In genomic region chr7:19121686-19122085, GRCm38 (mm10) we compare ENCODE assay signal across 26 mouse cellular contexts. TPM values are rescaled to one million over a fixed set of nuclear protein-coding genes. Genes with fewer than 3 reads are reported as not detected.
DNase-seq lines count a peak whose midpoint lies in the region; ATAC-seq lines count a peak whose summit lies in the region.
"Had no signal": no experiment of that assay in that cellular context is flagged by ENCODE, and none has a peak within 500 bp of the region (broad histone marks: within the 10 kb centered on the region; RNA-seq: fewer than 3 reads in every experiment).

No protein-coding gene starts in this region.

- peak; percentile 48 for DNase-seq in cerebellum, adult 9-10 months
- DNase-seq in cerebellum, adult 8-10 months, result no peak
- DNase-seq in liver, embryonic 13.5 days, result no peak
- no peak for DNase-seq in liver
- peak; percentile 88 for DNase-seq in kidney, adult 9 months
- DNase-seq in testis, postnatal 14 days (ENCODE audit: low spot score), result peak; percentile 36
- no peak for DNase-seq in ovary, postnatal 36 days (ENCODE audit: low spot score)
- DNase-seq: B cell, adult 2 months; cerebellum, adult 11 months; cerebellum, postnatal 36 days; embryo, embryonic 11 days; gastrocnemius, postnatal 36 days; heart, adult 2 months; lung, postnatal 4 days had no signal

- peaks cover 10% of the 10 kb centered on the region for H3K27me3 ChIP-seq in liver, embryonic 13.5 days
- H3K27me3 ChIP-seq: CH12.LX; lung, embryonic 15.5 days; neural tube, embryonic 15.5 days; Patski; stomach, embryonic 15.5 days had no signal

- 0 out of 2 replicates have a peak overlapping the region, but pooled peaks have one; percentile 86 for H3K9ac ChIP-seq in liver, embryonic 13.5 days
- H3K9ac ChIP-seq: liver, embryonic 14.5 days; neural tube, embryonic 15.5 days; stomach, embryonic 15.5 days had no signal

- no peak for ATAC-seq in liver, embryonic 13.5 days (ENCODE audit: low read depth)
- ATAC-seq: forebrain, embryonic 13.5 days; Patski had no signal

- H3K36me3 ChIP-seq in liver, embryonic 13.5 days, result 0 out of 2 replicates have a peak, but pooled peaks cover 7% of the 10 kb centered on the region
- H3K36me3 ChIP-seq: neural tube, embryonic 15.5 days; stomach, embryonic 15.5 days had no signal

- H3K4me1 ChIP-seq in liver, embryonic 13.5 days (replicated peaks), result peaks cover 32% of the 10 kb centered on the region

- no peak overlapping the region; the same call in 1 of the 2 replicates for H3K27ac ChIP-seq in liver, embryonic 13.5 days
- H3K27ac ChIP-seq: forebrain, embryonic 13.5 days; heart, adult 2 months; hindbrain, embryonic 13.5 days; kidney, postnatal 0 days; layer of hippocampus, adult 2 months; limb, embryonic 10.5 days; liver, embryonic 14.5 days; lung, embryonic 15.5 days; neural tube, embryonic 15.5 days; stomach, embryonic 15.5 days had no signal

- no peak overlapping the region for H3K4me2 ChIP-seq in liver, embryonic 13.5 days
- H3K4me2 ChIP-seq: hindbrain, embryonic 13.5 days had no signal

- 80% methylated on average over 4 of the region's 4 CpGs for WGBS in liver, embryonic 13.5 days (ENCODE audit: insufficient replicate concordance)

- peaks cover 7% of the 10 kb centered on the region; the same call in 1 of the 2 replicates for H3K9me3 ChIP-seq in liver, embryonic 13.5 days (replicated peaks)
- H3K9me3 ChIP-seq: hindbrain, embryonic 13.5 days; lung, embryonic 15.5 days; neural tube, embryonic 15.5 days; stomach, embryonic 15.5 days had no signal

- no peak overlapping the region for H3K4me3 ChIP-seq in liver, embryonic 13.5 days (replicated peaks)
- H3K4me3 ChIP-seq: heart, adult 2 months; hindbrain, embryonic 13.5 days; layer of hippocampus, adult 2 months; limb, embryonic 10.5 days; lung, embryonic 15.5 days; neural tube, embryonic 15.5 days; stomach, embryonic 15.5 days had no signal

RNA-seq across cellular contexts. Expression of gene Fbxo46, which starts 2.0 kb away (rescaled TPM):
- 5.6 and 6.4 TPM in 2 replicates for polyA plus RNA-seq in liver, embryonic 13.5 days (2015; fragmentation: Nextera tagmentation; extraction: Ambion mirVana)

RNA-seq across cellular contexts. Expression of gene Gm4969, which starts 3.5 kb away (rescaled TPM):
- 0.17 and 0.30 TPM in 2 replicates for polyA plus RNA-seq in liver, embryonic 13.5 days (2015; fragmentation: Nextera tagmentation; extraction: Ambion mirVana)
- polyA plus RNA-seq: G1E; heart, adult 2 months had no signal

RNA-seq across cellular contexts. Expression of gene Six5, which starts 27.3 kb away (rescaled TPM):
- polyA plus RNA-seq in liver, embryonic 13.5 days (2015; fragmentation: Nextera tagmentation; extraction: Ambion mirVana), result 0.67 and 0.82 TPM in 2 replicates

RNA-seq across cellular contexts. Expression of gene Qpctl, which starts 27.4 kb away (rescaled TPM):
- 4.0 and 4.3 TPM in 2 replicates for polyA plus RNA-seq in liver, embryonic 13.5 days (2015; fragmentation: Nextera tagmentation; extraction: Ambion mirVana)

RNA-seq across cellular contexts. Expression of gene Snrpd2, which starts 27.8 kb away (rescaled TPM):
- polyA plus RNA-seq in liver, embryonic 13.5 days (2015; fragmentation: Nextera tagmentation; extraction: Ambion mirVana), result 85.9 and 89.4 TPM in 2 replicates

Comparison
In these comparisons a context has a peak if more than half of its experiments do, and no peak if none do; other contexts are left out.
1. DNase-seq: peak in cerebellum, adult 9-10 months (single experiment), kidney, adult 9 months (single experiment) and testis, postnatal 14 days (single experiment); none in cerebellum, adult 8-10 months (single experiment), liver, embryonic 13.5 days (single experiment), liver (single experiment) and ovary, postnatal 36 days (single experiment).